Mouse (Mus musculus) stomach, embryonic 16.5 days (tissue): ENCODE data around the gene Shroom3. TPM values are rescaled to one million over a fixed set of nuclear protein-coding genes. Genes with fewer than 3 reads are reported as not detected.
A peak's percentile ranks its signal among the peaks of the same experiment; 100 is the strongest.

ENCODE experiments used
- ATAC-seq: fragments of 200-750 bp; cut with Nextera tagmentation; 2 replicates; pipeline ENCODE4 v1.8.0; 2017; ENCODE audit warnings: moderate number of reproducible peaks, moderate TSS enrichment; ENCODE audit not compliant: insufficient read depth, low FRiP score
- H3K27ac ChIP-seq: fragments of 300-500 bp; sonication (generic); 2 replicates; pipeline ENCODE4 v1.5.1; 2014; ENCODE audit warnings: low read length
- H3K27me3 ChIP-seq: fragments of 300-500 bp; sonication (generic); 2 replicates; pipeline ENCODE4 v1.6.1; 2014; ENCODE audit warnings: low read length, control low read depth, mixed read lengths; ENCODE audit not compliant: control insufficient read depth, insufficient read depth
- H3K36me3 ChIP-seq: fragments of 300-500 bp; sonication (generic); 2 replicates; pipeline ENCODE4 v1.6.1; 2014; ENCODE audit warnings: low read length; ENCODE audit not compliant: control insufficient read depth, insufficient read depth
- H3K4me1 ChIP-seq: fragments of 300-500 bp; sonication (generic); 2 replicates; pipeline ENCODE4 v1.6.1; 2014; ENCODE audit warnings: low read length, control low read depth, mixed read lengths; ENCODE audit not compliant: control insufficient read depth, insufficient read depth
- H3K4me2 ChIP-seq: fragments of 300-500 bp; sonication (generic); 2 replicates; pipeline ENCODE4 v1.6.1; 2014; ENCODE audit warnings: low read depth, low read length, mixed read lengths
- H3K4me3 ChIP-seq: fragments of 300-500 bp; sonication (generic); replicated peaks from 2 replicates; pipeline ENCODE4 v1.5.1; 2014; ENCODE audit warnings: mild to moderate bottlenecking, low read length
- H3K9ac ChIP-seq: fragments of 300-500 bp; sonication (generic); 2 replicates; pipeline ENCODE4 v1.6.1; 2014; ENCODE audit warnings: low read length
- H3K9me3 ChIP-seq: fragments of 300-500 bp; sonication (generic); replicated peaks from 2 replicates; pipeline ENCODE4 v1.6.1; 2016; ENCODE audit warnings: low read length, control low read depth; ENCODE audit not compliant: control insufficient read depth
- WGBS: fragments of 180-500 bp; shearing (Covaris S2); extraction: QIAGEN DNeasy Blood & Tissue Kit; methylation state at CpG from one replicate; pipeline ENCODE4 v1.1.7; 2014; 5-methylcytosine and 5-hydroxymethylcytosine counted together
- polyA plus RNA-seq: library from polyadenylated mRNA; unstranded; fragments of >200 nt; fragmentation: Nextera tagmentation; extraction: Ambion mirVana; gene quantifications from 2 replicates; pipeline ENCODE4 v1.2.1, GENCODE M21; 2015

Gene Shroom3
- polyA plus RNA-seq, 1 experiment from 2014 or later = 14.4 TPM

DNA sequence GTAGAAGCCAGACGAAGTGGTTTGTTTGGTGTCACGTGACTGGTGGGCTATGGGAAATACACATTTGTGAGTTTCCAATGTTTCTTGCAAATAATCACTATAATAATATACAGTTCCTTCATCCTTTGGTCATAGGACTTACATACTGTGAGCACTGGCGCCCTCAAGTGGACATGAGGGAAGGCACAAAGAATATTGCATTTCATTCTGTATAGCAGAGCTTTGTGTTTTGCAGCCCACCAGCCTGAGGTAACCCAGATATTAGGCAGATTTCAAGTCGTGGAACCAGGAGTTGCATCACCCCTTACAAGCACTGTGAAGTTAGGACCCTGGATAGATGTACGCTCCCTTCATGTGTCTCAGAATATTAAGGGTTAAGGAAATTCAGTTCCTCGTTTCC is 42.7 kb downstream of the Shroom3 start:
- H3K27ac ChIP-seq = no peak overlapping the region
- no peak for ATAC-seq
- no peaks in the 10 kb centered on the region for H3K9me3 ChIP-seq
- H3K9ac ChIP-seq = no peak overlapping the region
- no peaks in the 10 kb centered on the region for H3K36me3 ChIP-seq
- H3K4me2 ChIP-seq = no peak overlapping the region
- no peaks in the 10 kb centered on the region for H3K27me3 ChIP-seq
- H3K4me1 ChIP-seq = 0 out of 2 replicates have a peak, but pooled peaks cover 4% of the 10 kb centered on the region
- H3K4me3 ChIP-seq = no peak overlapping the region
- WGBS = 25% methylated on average over 6 of the region's 6 CpGs

DNA sequence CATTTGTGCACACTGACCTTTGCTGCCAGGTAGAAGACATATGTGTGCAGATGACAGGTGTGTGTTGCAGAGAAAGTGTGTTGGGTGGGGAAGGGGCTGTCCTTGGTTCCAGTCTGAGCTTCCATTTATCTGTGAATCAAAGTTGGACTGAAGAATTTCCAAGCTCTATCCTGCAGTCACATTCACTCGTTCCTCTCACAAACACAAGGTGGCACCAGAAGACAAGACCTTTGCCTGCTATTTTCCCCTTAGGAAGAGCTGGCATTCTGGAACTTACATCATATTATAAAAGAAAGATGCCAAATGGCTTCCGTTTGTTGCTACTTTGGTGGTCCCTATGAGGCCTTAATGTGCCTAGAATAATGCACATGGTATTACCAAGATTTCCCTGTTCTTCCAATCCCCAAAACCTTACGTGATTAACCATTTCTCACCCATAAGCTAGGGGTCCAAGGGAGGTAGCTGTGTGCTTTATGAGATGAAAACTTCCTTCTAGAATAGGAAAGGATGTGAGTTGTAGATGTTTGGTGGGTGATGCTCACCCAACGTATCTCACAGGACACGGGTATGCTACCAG is 45.1 kb downstream of the Shroom3 start:
- Histone ChIP-seq H3K27ac (no peak overlapping the region), H3K9me3 (no peaks in the 10 kb centered on the region), H3K36me3 (no peaks in the 10 kb centered on the region), H3K4me3 (no peak overlapping the region), H3K27me3 (no peaks in the 10 kb centered on the region), H3K4me2 (no peak overlapping the region), H3K9ac (no peak overlapping the region), H3K4me1 (0 out of 2 replicates have a peak, but pooled peaks cover 4% of the 10 kb centered on the region)
- WGBS = 39% methylated on average over 5 of the region's 5 CpGs
- no peak for ATAC-seq

DNA sequence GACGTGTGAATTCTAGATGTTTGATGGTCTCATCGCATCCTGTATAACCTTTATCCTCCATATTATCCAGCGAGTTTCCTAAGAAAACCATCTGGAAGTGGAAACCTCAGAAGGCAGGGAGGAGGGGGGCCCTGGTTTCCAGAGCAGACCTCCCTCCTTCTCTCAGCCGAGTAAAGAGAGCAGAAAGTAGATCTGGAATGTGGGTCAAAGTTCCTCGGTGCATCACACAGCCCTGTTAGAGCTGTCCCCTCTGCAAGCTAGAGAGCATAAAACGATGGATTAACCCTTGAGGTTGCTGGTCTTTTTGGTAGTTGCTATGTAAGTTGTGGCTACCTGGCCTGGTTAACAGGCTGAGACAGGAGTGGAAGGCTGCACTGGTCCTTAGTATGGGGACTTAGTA is 46.0 kb downstream of the Shroom3 start:
- no peaks in the 10 kb centered on the region for H3K36me3 ChIP-seq
- H3K9me3 ChIP-seq = no peaks in the 10 kb centered on the region
- no peaks in the 10 kb centered on the region for H3K27me3 ChIP-seq
- no peak overlapping the region for H3K9ac ChIP-seq
- 0 out of 2 replicates have a peak, but pooled peaks cover 4% of the 10 kb centered on the region for H3K4me1 ChIP-seq
- no peak overlapping the region for H3K27ac ChIP-seq
- H3K4me2 ChIP-seq = no peak overlapping the region
- no peak for ATAC-seq
- 44% methylated on average over 6 of the region's 6 CpGs for WGBS
- H3K4me3 ChIP-seq = no peak overlapping the region

DNA sequence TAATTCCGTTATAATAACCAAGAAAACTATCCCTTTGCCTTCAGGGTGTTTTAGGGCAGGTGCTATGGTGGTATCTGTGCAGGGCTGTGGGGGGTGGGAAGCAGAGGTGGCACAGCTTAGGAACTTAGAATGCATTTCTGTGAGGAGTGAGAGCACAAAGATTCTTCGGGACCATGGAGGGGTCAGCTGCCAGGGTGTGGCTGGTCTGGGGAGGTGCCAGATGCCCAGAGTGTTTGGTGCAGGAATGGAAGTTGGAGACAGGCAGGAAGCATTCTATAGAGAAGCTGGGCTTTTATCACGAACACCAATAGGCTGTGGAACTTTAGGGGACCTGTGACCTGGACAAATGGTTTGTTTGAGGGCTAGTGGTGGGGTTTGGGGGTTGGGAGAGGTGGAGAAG is 58.6 kb downstream of the Shroom3 start:
- ATAC-seq = no peak
- H3K9me3 ChIP-seq = no peaks in the 10 kb centered on the region
- no peaks in the 10 kb centered on the region for H3K36me3 ChIP-seq
- no peak overlapping the region for H3K4me3 ChIP-seq
- H3K27ac ChIP-seq = no peak overlapping the region
- no peak overlapping the region for H3K4me2 ChIP-seq
- no peaks in the 10 kb centered on the region for H3K27me3 ChIP-seq
- WGBS = 65% methylated on average over 3 of the region's 3 CpGs
- H3K4me1 ChIP-seq = peaks cover 5% of the 10 kb centered on the region; the same call in 1 of the 2 replicates
- no peak overlapping the region for H3K9ac ChIP-seq

DNA sequence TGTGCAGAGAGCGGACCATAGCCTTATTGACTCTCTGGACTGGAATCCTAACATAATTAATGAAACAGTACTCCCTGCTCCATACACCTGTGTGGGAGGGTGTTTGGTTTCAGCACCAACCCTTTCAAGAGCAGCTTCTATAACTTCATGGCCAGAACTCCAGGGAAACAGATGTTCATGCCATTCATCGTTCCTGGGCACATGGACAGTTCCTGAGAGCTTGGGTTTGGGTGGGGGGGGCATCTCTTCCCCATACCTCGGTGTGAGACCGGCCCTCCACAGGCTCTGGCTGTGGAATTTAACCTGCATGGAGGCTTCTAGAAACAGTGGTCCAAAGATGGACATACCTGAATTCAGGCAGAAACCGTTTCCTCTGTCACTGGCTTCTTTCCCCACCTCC is 59.5 kb downstream of the Shroom3 start:
- 68% methylated on average over 5 of the region's 5 CpGs for WGBS
- ATAC-seq = no peak

DNA sequence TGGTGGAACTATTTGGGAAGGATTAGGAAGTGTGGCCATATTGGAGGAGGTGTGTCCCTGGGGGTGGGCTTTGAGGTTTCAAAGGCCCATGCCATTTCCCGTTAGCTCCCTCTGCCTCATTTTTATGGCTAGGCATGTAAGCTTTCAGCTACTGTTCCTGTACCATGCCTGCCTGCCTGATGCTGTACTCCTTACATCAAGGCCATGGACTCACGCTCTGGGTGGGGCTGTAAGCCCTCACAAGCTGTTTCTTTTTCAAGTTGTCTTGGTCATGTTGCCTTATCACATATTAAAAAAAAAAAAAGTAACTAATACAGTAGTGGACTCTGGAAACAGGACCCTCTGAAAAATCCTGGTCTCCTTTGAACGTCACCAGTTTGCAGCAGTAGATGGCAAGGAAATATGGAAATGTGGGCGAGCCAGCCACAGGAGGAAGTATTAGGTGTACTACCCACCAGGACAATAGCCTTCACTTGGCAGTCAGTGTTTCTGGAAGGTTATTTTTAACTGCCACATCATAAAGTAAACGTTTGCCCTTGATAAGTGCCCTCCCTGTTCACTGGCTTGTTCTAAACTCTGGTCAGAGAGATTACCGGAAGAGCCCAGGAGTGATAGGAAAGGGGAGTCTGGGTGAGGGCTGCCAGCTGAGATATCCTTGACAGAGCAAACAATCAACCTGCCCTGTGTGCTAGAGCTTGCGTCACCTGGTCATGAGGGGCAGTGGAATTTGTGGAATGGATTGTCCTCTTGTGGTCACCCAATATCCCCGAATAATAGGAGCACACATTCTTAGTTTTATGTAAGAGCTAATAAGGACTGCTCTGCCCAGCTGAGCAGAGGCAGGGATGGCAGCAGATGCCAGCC is 62.4 kb downstream of the Shroom3 start:
- H3K27me3 ChIP-seq = no peaks in the 10 kb centered on the region
- H3K4me2 ChIP-seq = no peak overlapping the region
- peak overlapping the region; percentile 83 for H3K27ac ChIP-seq
- WGBS = 53% methylated on average over 8 of the region's 8 CpGs
- peaks cover 5% of the 10 kb centered on the region; the same call in 1 of the 2 replicates for H3K4me1 ChIP-seq
- no peaks in the 10 kb centered on the region for H3K9me3 ChIP-seq
- ATAC-seq = peak; percentile 95
- H3K4me3 ChIP-seq = no peak overlapping the region
- H3K9ac ChIP-seq = no peak overlapping the region
- H3K36me3 ChIP-seq = no peaks in the 10 kb centered on the region

More for the DNA sequence above, 59.5 kb downstream of the Shroom3 start:
- Histone ChIP-seq H3K36me3 (no peaks in the 10 kb centered on the region), H3K4me1 (peaks cover 5% of the 10 kb centered on the region; the same call in 1 of the 2 replicates), H3K9me3 (no peaks in the 10 kb centered on the region), H3K9ac (no peak overlapping the region), H3K4me2 (no peak overlapping the region), H3K27me3 (no peaks in the 10 kb centered on the region), H3K27ac (no peak overlapping the region), H3K4me3 (no peak overlapping the region)

DNA sequence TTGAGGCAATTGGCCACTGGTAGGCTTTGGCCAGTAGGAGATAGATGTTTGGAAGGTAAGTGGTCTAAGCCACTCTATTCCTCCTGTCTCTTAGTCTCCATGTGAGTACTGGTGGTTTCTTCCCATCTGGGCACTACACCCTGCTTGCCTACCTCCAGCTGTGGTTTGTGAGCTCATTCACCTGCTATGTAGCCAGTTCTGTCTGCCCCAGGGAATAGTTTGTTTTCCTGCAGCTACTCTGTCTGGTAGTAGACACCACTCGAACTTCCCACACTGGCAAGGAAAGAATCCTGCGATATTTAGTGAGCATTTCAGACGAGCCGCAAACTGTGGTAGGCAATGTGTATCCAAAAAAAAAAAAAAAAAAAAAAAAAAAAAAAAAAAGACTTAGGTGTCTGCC is 68.3 kb downstream of the Shroom3 start:
- no peak for ATAC-seq
- no peak overlapping the region for H3K27ac ChIP-seq
- no peak overlapping the region for H3K4me2 ChIP-seq
- no peaks in the 10 kb centered on the region for H3K9me3 ChIP-seq
- WGBS = 82% methylated on average over 4 of the region's 4 CpGs
- H3K4me3 ChIP-seq = no peak overlapping the region
- no peaks in the 10 kb centered on the region for H3K27me3 ChIP-seq
- H3K4me1 ChIP-seq = no peaks in the 10 kb centered on the region
- no peaks in the 10 kb centered on the region for H3K36me3 ChIP-seq
- no peak overlapping the region for H3K9ac ChIP-seq

DNA sequence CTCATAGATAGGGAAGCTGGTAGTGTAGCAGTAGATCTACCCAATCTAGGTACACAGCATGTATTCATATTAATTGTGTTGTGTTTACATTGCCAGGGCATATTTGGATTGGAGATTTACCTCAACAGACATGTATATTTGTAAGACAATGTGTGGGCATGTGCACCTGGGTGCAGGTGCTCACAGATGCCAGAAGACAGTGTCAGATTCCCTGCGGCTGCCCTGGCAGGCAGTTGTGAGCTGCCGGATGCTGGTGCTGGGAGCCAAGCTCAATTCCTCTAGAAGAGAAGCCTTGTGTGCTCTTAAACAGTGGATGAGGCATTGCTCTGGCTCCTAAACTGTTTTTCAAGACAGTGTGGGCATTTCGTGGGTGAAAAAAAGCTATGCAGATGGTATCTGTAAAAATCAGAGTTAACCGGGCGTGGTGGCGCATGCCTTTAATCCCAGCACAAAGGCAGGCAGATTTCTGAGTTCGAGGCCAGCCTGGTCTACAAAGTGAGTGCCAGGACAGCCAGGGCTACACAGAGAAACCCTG is 72.1 kb downstream of the Shroom3 start:
- no peak for ATAC-seq
- Histone ChIP-seq H3K36me3 (no peaks in the 10 kb centered on the region), H3K27me3 (no peaks in the 10 kb centered on the region), H3K4me3 (no peak overlapping the region), H3K9ac (no peak overlapping the region), H3K27ac (no peak overlapping the region), H3K4me1 (no peaks in the 10 kb centered on the region), H3K4me2 (no peak overlapping the region), H3K9me3 (no peaks in the 10 kb centered on the region)
- WGBS = 84% methylated on average over 7 of the region's 7 CpGs

DNA sequence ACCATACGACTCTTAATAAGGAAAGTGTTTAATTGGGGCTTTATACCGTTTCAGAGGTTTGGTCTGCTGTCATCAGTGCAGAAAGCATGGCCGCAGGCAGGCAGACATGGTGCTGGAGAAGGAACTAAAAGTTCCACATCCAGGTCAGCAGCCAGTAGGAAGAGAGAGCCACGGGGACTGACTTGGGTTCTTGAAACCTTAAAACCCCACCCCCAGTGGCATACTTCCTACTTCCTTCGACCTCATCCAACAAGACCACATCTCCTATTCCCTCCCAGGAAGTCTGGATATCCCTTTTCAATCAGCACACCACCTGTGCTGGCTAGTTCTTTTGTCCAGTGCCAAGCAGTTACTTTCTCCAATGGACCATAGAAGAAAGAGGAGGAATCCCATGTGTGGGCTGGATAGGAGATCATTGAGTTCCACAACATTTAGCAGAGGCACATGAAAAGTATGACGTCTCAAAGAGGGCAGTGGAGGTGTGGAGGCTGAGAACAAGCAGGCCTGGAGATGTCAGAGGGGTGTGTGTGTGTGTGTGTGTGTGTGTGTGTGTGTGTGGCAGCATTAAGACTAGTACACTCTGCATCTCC is 76.0 kb downstream of the Shroom3 start:
- Histone ChIP-seq H3K4me1 (peaks cover 11% of the 10 kb centered on the region; the same call in 1 of the 2 replicates), H3K4me3 (no peak overlapping the region), H3K9ac (no peak overlapping the region), H3K9me3 (no peaks in the 10 kb centered on the region), H3K36me3 (no peaks in the 10 kb centered on the region), H3K4me2 (no peak overlapping the region), H3K27me3 (no peaks in the 10 kb centered on the region), H3K27ac (no peak overlapping the region)
- ATAC-seq = no peak
- whole genome bisulfite sequencing = 73% methylated on average over 6 of the region's 6 CpGs
